Mouse (Mus musculus): Measurements from ENCODE around the gene Cnot9.

DNA sequence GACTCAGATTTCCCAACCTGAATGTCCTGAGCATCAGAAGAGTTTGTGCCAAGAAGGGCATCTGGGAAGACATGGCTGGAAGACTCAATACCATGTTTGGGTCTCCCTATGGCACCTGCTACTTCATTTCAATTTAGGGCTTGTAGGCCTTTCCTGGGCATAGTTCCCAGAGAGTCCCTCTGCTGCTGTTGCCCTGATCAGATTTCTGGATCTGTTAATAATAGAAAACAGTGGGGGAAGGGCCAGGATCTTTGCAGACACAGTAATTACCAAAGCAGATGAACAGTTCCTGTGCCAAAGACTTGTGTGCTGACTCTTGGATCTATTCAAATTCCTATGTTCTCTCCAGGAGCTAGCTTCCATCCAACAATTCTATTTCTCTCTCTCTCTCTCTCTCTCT, 32.8 kb downstream of the Cnot9 start:
- TF ChIP-seq TAL1 (IDR thresholded peaks at IDR 0.05; ENCODE audit: low read length) (no peak), GATA1 (IDR thresholded peaks at IDR 0.05; ENCODE audit: low read length) (no peak)
